Mouse (Mus musculus) monocyte, adult 2 months (primary cell): ENCODE measurements at regions not wholly inside any gene's neighbourhood (a gene's known extent, or its start where the extent isn't known, plus 50 kb on each side); places are given as distances from the start of the nearest gene placed in this dataset.

ENCODE experiments used
- DNase-seq, 2 experiments: peaks; one replicate each; pipeline ENCODE4 v3.0.0; 2022; ENCODE audit warnings: low spot score in 2 of 2, low read depth in 1 of 2

DNA sequence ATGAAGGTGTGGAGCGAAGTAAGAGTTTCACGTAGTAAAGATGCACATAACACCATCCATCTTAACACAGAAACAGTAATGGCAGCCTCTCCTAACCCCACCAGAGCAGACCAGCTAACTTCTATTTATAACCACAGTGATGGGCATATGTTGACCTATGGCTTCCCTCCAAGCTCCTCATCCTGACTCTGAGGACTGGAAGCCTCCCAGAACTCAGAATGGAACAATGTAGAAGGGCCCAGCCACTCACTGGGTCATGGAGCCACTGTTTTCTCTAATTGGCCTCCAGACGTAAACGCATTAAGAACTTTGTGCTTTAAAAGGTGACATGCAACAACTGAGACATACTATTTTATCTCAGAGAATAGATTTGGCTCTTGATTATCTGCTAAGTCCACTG lies 77.0 kb downstream of the Irs2 start:
- no peak for DNase-seq

DNA sequence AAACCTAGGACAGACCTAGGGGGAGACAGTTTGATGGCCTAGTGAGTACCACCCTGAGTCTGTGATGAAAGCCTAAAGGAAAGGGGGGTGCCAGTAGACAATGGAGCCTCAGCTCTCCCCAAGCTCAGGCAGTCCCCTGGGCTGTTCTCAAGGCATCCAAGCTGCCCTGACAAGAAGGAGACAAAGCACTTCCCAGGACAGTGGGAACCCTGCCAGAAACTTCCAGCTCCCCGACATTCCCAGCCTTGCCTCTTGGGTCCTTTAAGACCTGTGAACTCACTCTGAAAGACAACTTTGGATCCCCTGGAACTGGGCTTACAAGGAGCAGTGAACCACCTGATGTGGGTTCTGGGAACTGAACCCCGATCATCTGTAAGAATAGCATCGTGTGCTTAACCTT lies 79.4 kb downstream of the Irs2 start:
- no peak for DNase-seq

DNA sequence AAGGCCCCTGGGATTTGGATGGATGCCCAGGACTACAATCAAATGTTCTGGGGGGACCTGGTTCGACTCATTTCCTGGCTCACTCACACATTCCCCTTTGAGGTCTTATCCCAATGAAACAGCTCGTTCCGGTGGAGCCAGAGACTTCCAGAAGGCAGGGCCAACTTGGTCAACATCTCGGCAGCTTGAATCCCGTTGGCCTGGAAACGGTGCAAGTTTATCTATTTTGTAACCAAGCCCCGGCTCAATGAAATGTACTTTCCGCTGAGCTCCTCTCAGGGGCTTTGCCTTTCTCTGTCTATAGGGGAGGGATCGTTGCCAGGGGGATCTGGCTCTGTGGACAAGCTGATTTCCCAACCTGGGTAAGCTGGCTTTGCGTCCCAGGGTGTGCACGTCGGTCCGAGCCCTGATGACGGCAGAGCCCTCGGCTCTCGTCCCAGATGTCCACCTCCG lies 79.9 kb downstream of the Irs2 start:
- DNase-seq: no peak

DNA sequence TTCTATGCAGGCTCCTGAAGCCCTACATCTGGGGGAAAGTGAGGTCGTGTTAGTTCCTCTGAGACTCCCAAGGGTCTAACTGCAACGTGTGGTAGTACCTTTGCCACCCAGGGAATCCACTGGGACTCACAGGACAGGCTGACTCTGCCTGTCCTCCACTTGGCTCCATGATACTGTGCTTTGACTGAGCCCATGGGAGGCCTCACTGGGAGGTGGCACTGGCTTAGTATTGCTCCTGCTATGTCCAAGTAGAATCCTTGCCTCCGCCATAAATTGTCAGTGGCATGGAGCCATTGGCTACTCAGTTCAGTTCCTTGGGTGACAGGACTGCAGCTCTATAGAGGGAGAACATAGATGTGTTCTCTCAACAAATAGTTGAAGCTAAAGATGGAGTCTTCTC lies 81.1 kb downstream of the Irs2 start:
- no peak for DNase-seq

DNA sequence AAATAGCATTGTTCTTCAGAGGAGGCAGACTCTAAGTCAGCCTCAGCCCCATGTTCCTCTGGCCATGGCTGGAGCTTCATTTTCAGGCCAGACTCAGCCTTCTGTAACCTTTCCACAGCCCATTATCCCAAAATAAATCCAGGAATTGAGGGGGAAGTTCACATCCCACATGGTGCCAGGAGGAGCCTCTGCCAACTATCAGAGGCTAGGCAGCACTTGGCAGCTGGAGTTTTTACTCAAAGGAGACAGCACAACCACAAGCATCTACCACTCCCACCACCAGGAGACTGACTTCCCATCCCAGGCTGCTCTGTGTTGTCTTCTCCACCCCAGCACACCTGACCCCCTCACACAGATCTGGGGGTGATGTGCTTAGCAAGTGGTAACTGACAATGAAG lies 81.7 kb downstream of the Irs2 start:
- no peak for DNase-seq

DNA sequence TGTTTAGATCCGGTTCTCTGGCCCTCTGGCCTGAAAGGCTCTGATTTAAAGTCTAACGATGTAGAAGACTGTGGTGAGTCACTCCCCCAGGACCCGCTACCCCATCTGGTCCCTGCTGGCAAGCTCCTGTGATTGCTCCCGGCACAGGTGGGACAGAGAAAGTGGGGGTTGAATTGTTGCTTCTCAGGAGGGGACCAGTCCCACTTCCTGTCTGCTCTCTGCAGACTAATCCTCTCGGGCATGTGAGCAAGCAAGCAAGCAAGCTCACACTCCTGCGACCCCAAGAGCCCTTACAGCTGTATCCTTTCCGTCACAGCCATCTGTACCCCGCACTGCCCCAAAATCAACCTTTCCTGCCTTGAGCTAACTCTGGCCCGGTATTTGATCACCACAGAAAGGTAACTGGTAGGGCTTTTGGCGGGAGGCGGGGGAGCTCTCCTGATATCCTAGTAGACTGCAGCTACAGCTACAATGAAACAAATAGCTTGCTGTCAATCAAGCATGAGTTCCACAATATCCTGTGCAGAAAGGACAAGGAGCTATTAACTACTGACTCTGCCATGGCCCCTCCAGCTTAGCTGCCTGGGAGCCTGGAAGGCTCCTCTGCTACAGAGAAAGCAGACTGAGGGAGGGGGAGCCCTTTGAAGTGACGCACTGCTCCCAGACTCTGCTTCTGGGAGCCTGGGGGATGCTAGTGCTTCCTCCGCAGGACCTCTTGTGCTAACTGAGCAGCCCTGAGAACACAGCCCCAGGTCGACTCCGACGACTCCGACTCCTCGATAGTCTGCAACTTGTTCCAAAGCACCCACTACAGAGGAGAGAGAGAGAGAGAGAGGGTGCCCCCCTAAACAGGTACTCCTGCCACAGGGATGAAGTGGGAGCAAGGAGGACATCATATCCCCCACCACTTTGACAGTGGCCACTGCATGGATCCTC lies 82.4 kb downstream of the Irs2 start:
- DNase-seq: no peak

DNA sequence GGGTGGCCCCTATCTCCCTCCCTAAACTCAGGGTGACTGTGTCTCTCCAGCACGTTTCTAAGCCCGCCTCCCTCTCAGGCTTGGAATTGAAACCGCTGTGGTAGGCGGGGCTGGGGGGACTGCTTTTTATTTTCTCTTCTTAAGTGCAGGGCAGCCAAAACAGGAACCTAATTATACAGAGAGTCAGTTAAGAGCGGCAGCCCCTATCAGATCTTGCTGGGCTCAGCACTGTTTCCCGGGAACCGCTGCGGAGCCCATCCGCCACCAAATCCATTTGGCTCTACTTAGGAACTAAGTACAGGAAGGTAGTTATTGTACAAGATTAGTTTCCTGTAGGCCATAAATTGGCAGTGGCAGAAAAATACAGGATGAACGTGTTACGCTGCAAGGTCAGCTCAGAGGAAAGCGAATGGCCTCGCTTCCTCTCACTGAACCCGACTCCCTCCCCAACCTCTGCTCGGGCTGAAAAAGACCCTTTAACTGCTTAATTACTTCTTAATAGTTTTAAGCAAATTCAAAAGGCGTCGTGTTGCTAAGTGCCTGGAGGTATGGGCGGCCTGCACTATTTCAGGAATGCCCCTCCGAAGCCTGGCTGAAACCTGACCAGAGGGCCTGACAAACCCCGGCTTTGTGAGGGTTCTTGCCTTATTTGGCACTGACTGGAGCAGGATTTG lies 83.6 kb downstream of the Irs2 start:
- peak; percentile 45 to 69 for DNase-seq

DNA sequence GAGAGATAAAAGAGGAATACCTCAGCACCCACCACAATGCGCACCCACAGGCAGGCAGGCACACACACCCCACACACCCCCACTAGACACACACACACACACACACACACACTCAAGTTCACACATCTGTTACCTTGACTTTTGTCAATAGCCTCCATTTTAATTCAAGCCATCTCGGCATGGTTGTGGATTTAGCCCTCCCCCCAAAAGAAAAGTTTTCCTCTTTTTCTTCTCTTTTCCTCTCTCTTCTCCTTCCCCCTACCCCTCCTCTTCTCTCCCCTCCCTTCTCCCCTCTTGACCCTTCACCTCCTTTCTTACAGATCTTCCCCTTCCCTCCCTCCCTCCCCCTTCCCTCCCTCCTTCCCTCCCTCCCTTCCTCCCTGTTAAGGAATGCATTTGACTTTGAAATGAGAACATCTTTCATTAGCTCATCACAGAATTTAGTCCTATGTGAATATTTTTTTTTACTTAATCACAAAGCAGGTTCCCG lies 84.2 kb downstream of the Irs2 start:
- no peak for DNase-seq

DNA sequence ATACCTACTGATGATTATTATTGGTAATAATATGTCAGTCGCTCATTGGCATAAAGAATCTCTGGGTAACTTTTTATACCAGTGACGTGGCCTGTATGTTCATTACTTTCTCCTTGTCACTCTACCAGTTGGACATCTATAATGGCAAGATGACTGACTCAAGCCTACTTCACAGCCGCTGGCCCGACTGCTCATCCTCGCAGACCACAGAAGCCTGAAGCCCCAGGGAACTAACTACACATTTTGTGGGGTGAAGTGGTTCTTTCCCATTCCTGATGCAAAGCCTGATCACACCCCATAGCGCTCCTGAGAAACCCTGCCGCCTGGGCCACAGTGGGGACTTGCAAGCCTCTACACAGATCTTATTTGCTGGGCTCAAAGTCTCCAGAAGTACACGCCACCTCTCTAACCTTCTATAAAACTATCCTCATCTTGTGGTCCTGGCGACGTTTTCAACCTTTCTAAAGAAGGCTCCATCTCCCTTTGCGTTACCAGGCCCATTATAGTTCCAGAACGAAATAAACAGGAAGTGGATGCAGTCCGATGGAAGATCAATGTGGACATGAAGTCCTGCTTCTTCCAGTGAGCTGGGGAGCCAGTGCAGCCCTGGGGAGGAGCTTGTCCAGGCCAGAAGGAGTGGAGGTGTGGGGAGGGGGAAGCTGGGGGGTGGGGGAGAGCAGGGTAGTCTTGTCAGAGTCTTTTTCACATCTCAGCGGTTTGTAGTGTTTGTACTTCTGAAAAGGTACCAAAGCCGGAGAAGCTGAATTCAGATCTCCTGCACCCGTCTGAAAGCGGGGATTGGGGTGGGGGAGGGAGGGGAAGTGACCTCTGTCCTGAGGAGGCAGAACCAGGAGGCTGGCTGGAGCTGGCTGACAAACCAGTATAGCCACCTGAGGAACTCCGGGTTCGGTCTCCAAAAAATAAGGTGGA lies 84.9 kb downstream of the Irs2 start:
- no peak for DNase-seq

DNA sequence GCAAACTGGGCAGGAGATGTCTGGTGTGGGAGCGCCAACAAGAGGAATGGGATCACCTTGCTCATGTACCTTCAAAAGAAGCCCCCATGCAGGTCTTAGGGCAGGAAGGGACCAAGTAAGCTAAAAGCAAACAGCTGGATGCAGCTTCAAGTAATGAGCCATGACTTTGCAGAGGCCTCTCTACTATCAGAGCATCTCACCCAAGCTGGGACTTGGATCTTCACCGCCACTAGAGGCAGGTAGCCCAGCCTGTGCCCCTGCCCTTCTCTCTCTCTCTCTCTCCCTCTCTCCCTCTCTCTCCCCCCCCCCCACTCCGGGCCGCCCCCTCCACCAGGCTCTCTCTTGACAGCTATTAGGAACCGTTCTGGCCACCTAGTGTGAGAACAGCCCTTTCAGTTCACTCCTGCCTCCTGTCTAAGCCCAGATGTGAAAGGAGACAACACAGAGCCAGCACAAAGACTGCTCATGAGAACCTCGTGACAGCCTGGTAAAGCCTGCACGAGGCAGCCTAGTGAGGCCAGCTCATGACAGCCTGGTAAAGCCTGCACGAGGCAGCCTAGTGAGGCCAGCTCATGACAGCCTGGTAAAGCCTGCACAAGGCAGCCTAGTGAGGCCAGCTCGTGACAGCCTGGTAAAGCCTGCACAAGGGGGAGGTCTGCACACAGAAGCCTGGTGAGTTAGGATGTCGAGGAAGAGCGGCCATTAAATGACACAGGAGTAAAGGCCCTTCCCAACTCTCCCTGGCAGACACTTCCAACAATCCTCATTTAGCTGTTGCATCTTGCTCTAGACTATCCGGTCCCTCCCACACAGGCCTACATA lies 85.8 kb downstream of the Irs2 start:
- no peak for DNase-seq

DNA sequence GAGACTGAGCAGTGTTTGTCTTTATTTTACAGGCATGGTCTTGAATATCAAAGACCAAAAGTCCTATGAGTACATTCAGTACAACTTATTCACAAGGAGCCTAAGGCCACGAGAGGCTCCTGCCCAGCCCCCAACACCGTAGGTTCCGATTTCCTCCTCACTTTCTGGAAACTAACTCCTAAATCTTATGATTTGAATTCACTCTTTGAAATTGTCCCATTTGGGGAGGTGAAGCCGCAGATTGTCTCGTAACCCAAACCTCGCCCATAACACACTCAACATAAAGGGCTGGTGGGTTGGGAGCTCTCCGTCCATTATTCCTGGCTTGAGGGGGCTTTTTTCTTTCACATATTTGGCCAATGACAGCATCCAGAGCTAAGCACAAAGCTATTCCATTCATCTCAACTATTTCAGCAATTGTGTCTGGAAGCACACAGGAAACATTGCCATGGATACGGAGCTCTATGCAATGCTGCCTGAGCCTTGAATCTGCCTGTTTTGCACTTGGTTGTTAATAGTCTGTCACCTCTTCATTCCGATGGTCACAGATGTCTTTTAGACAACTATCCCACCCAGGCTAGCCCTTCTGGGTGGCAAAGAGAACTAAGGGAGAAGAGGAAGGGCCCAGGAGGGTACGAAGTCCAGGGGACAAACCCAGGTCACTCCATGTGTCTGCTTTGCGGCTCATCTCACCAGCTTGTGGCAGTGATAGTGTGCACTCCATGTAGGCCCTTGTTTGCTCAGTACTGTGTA lies 86.6 kb downstream of the Irs2 start:
- no peak for DNase-seq

DNA sequence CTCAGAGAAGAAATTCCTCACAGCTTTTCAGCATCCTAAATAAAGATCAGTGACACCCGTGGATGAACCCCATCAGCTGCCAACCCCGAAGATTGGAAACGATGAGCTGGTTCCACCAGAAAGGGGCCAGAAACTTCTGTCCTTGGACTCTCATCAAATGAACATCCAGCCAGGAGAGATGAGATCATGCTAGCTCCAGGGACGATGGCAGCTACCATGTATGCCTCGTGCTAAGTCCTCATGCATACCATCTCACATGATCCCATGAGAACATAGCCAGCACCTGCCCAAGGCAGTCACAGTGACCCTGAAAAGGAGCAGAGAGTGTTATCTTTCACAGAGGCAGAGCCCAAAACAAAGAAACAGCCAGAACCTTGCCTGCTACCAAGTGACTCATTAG lies 88.6 kb downstream of the Irs2 start:
- DNase-seq: no peak

DNA sequence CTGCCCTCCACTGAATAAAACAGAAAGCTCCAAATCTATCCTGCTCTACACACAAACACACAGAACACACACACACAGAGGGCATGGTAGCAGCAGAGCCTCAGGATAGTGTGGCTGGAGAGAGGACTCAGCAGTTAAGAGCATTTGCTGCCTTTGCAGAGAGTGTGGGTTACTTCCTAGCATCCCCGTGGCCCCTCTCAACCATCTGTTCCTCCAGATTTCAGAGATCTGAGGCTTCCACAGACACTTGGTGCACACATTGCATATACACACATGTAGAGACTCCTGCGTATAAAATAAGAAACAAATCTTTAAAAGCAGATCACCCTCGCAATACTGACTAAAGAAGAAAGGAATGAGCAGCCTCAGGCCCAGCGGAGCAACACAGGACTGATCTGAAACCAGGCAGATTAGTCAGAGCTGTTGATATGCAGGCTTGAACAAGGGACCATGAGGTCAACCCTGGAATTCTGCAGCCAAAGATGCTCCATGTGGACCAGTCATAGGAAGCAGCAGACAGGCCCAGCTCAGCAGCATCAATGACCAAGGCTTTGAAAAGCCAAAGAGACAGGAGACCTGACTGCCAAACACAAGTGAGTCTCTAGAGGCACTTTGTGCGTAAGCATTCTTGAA lies 89.7 kb downstream of the Irs2 start:
- no peak for DNase-seq

DNA sequence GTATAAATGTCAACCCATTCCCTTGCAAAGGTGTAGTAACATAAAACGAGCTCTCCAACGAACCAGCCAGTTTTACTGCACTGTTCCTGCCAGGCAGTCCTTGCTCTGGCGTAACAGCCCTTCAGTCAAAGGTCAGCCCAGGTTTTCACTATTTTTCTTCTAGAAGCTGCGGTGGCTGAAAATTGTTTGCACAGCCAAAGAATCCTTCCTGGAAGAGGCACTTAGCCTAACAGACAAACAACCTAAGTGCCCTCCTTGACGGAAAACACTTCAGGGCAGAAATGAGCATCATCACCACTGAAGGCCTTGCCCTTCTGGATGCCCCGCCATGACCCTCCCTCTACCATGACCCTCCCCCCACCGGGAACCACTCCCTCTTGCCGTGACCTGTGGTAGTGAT lies 93.6 kb downstream of the Irs2 start:
- no peak for DNase-seq

DNA sequence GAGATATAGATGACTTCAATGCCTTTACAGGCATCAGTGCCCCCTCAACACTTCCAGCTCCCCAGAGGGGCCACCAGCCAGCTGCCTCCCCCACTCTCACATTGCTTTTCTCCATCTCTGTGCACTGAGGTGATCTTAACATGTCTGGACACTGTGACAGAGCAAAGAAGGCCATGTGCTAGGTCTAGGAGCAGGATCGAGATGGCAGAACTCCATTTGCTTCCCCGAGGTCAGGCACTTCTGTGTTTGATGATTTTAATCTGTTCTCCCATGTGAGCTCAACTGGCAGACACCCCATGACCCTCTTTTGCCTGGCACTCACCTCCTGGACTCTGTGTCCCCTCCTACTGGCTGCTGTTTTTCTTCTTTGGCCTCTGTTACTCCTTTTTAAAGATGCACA lies 95.8 kb downstream of the Irs2 start:
- no peak for DNase-seq

DNA sequence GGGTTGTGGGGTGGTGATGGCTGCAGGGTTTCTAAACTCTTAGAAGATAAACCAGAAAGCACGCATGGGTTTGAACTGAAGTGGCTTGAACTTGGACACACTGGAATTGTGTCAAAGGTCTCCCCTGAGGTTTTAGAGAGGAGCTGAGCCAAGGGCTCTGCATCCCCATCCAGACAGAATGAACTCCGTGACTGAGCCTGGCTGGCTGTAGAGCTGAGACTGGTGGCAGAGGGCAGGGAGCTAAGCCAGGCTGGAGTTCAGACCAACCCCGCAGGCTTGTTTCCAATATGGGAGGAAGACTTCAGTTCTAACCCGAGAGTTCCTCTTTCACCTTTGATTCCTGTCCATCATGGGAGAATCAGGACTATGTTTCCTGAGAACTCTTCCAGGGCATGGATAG lies 96.9 kb downstream of the Irs2 start:
- no peak for DNase-seq

DNA sequence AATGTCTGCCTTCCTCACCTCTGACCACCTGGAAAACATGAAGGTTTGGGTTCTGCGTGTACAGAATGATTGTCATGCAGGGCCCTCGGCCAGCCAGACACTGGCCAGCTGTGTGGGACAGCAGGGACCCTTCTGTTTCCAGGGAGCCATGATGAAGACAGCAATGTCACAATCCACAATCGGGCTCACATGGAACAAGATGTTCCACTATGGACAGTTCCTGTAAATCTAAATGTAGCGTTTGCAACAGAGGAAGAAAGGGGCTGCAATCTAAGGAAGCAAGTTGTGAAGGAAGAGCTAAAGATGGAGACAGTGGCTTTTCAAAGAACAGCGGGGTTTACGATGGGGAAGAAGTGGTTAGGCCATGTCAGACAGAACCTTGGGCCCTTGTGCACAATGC lies 97.3 kb downstream of the Irs2 start:
- DNase-seq: no peak

DNA sequence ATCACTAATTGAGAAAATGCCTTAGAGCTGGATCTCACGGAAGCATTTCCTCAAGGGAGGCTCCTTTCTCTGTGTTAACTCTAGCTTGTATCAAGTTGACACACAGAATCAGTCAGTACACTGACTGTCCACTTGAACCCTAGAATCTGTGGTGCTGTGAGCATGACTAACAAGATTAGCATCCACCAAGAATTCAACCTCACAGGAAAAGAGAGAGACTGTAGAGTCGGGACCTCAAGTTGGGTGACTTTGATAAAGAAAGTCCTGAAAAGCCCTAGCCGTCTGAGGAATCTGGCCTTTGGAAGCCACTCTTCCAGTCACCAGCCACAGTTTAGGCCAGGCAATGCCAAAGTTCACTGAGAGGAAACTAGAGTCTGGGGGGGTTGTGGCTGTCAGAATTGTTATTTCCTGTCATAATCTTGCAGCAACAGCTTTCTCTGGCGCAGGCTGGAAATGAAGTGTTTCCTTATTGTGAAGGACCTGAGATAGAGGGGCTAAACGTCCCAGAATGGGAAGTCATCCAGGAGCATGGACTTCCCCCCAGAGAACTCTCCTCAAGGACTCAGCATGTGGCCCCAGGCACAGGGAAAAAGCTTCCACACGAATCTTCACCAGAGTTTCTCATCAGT lies 97.9 kb downstream of the Irs2 start:
- DNase-seq: no peak

DNA sequence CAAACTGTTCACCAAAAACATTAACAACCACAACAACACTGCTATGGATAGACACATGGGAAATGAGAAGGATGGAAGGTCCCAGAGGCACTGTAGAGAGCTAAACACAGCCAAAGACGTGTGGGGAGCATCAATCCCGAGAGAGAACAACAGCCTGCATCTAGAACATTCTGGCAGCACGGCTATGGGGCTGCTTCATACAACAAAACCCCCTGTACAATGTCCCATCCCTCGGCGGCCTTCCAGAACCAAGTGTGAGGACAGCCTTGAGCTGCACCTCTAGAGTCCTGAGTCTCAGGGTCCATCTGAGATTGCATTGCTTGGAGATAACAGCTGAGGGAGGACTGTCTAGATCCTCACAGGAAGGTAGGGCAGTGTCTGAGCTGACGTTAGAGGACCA lies 99.1 kb downstream of the Irs2 start:
- DNase-seq: no peak
